Mouse (Mus musculus): ENCODE measurements around the gene Gm21767.
"Not testable (repeated sequence)": the region's sequence is repeated elsewhere in the genome, so short reads cannot be mapped to it uniquely, and the experiment has no call there.

The Gm21767 gene

GRCm38 (mm10) chrY:13941438-13941837 is at the start of gene Gm21767:
TSS of gene Gm21767 (plus strand) at chrY:13941738.
- DNase-seq (ENCODE audit: low spot score in 2 of 2) = not testable (repeated sequence)
